Mouse (Mus musculus) right cerebral cortex, postnatal 10 days (tissue): ENCODE data around the gene Wnk4.

Experiments used
- DNase-seq, 2 experiments: peaks; one replicate each; pipeline ENCODE4 v3.0.0; 2021; ENCODE audit warnings: low spot score in 2 of 2

The Wnk4 gene

GRCm38 (mm10) chr11:101276319-101277070 lies 16.1 kb downstream of the Wnk4 start:
- no peak for DNase-seq

GRCm38 (mm10) chr11:101277381-101278222 lies 17.2 kb downstream of the Wnk4 start:
- no peak for DNase-seq

- peak; percentile 92 to 94 for DNase-seq
Observed at GRCm38 (mm10) chr11:101278223-101279192, 18.1 kb downstream of the Wnk4 start, which contains the start of the genes Cntd1 and Coa3. TSS of gene Cntd1 (plus strand) at chr11:101279012. TSS of gene Coa3 (minus strand) at chr11:101279114.

GRCm38 (mm10) chr11:101279193-101279569 lies 18.8 kb downstream of the Wnk4 start:
- DNase-seq: no peak

- DNase-seq: no peak
Observed at GRCm38 (mm10) chr11:101280837-101281236, 20.5 kb downstream of the Wnk4 start.

- DNase-seq: no peak
Observed at GRCm38 (mm10) chr11:101282896-101283295, 22.5 kb downstream of the Wnk4 start.

GRCm38 (mm10) chr11:101283805-101284204 lies 23.4 kb downstream of the Wnk4 start:
- no peak for DNase-seq

GRCm38 (mm10) chr11:101287306-101287705 lies 26.9 kb downstream of the Wnk4 start:
- no peak for DNase-seq

- DNase-seq: no peak
Observed at GRCm38 (mm10) chr11:101291231-101291630, 30.9 kb downstream of the Wnk4 start.

- no peak for DNase-seq
Observed at GRCm38 (mm10) chr11:101295191-101295590, 34.8 kb downstream of the Wnk4 start.

- DNase-seq: no peak
Observed at GRCm38 (mm10) chr11:101300881-101301280, 40.5 kb downstream of the Wnk4 start.

- DNase-seq: no peak
Observed at GRCm38 (mm10) chr11:101301299-101302003, 41.1 kb downstream of the Wnk4 start.

GRCm38 (mm10) chr11:101302004-101302798 lies 41.8 kb downstream of the Wnk4 start, which contains the start of gene Becn1:
TSS of gene Becn1 (minus strand) at chr11:101302286.
- DNase-seq: peak; percentile 97 to 98

GRCm38 (mm10) chr11:101307744-101308143 lies 47.4 kb downstream of the Wnk4 start:
- DNase-seq: no peak

GRCm38 (mm10) chr11:101311083-101311482 lies 50.7 kb downstream of the Wnk4 start:
- no peak for DNase-seq

GRCm38 (mm10) chr11:101312150-101312549 lies 51.8 kb downstream of the Wnk4 start:
- no peak for DNase-seq

- no peak for DNase-seq
Observed at GRCm38 (mm10) chr11:101314567-101314966, 54.2 kb downstream of the Wnk4 start.

- DNase-seq: no peak
Observed at GRCm38 (mm10) chr11:101315082-101315650, 54.8 kb downstream of the Wnk4 start.

GRCm38 (mm10) chr11:101315665-101316500 lies 55.5 kb downstream of the Wnk4 start, which contains the start of gene Psme3:
TSS of gene Psme3 (plus strand) at chr11:101316213.
- peak; percentile 96 for DNase-seq
